Mouse (Mus musculus) heart, adult 11 months (tissue): ENCODE results near the gene Aars.
"Not testable (repeated sequence)": the region's sequence is repeated elsewhere in the genome, so short reads cannot be mapped to it uniquely, and the experiment has no call there.

Source experiments
- DNase-seq: peaks from one replicate; pipeline ENCODE4 v3.0.0; 2022

Gene Aars

GRCm38 (mm10) chr8:111032916-111033315, at the start of gene Aars:
Gene Aars, plus strand, starts transcription at chr8:111033144.
- DNase-seq: no peak

GRCm38 (mm10) chr8:110987805-110988744, 44.9 kb upstream of the Aars start:
- no peak for DNase-seq

GRCm38 (mm10) chr8:110990017-110990416, 42.9 kb upstream of the Aars start:
- DNase-seq: peak; percentile 92

GRCm38 (mm10) chr8:110996641-110997430, 36.1 kb upstream of the Aars start:
- peak; percentile 80 for DNase-seq

- DNase-seq: peak; percentile 99
Measured at GRCm38 (mm10) chr8:110997547-110998531, 35.1 kb upstream of the Aars start, which contains the start of gene Ddx19a. Gene Ddx19a, minus strand, starts transcription at chr8:110997800.

GRCm38 (mm10) chr8:111010230-111010991, 22.5 kb upstream of the Aars start:
- DNase-seq: not testable (repeated sequence)

- not testable (repeated sequence) for DNase-seq
Measured at GRCm38 (mm10) chr8:111026609-111027008, 6.3 kb upstream of the Aars start.

GRCm38 (mm10) chr8:111027391-111027937, 5.5 kb upstream of the Aars start:
- peak; percentile 98 for DNase-seq

GRCm38 (mm10) chr8:111029589-111029988, 3.4 kb upstream of the Aars start:
- no peak for DNase-seq

GRCm38 (mm10) chr8:111030045-111030444, 2.9 kb upstream of the Aars start:
- DNase-seq: no peak

- DNase-seq: no peak
Measured at GRCm38 (mm10) chr8:111031572-111031971, 1.4 kb upstream of the Aars start, which contains the start of gene Ddx19b. Gene Ddx19b, minus strand, starts transcription at chr8:111031751.

- DNase-seq: peak; percentile 100
Measured at GRCm38 (mm10) chr8:111033482-111034215, 705 bp downstream of the Aars start.

- no peak for DNase-seq
Measured at GRCm38 (mm10) chr8:111034276-111034675, 1.3 kb downstream of the Aars start.

GRCm38 (mm10) chr8:111036591-111036990, 3.6 kb downstream of the Aars start:
- DNase-seq: no peak

- peak; percentile 86 for DNase-seq
Measured at GRCm38 (mm10) chr8:111042546-111042945, 9.6 kb downstream of the Aars start.

- no peak for DNase-seq
Measured at GRCm38 (mm10) chr8:111044003-111044734, 11.2 kb downstream of the Aars start.

- DNase-seq: no peak
Measured at GRCm38 (mm10) chr8:111048694-111049093, 15.8 kb downstream of the Aars start.

- DNase-seq: no peak
Measured at GRCm38 (mm10) chr8:111049106-111049505, 16.2 kb downstream of the Aars start.

GRCm38 (mm10) chr8:111053827-111054518, 21.0 kb downstream of the Aars start:
- peak; percentile 93 for DNase-seq
